Mouse (Mus musculus) lung, embryonic 16.5 days (tissue): Measurements from ENCODE around the gene Olfr1256. TPM values are rescaled to one million over a fixed set of nuclear protein-coding genes. Genes with fewer than 3 reads are reported as not detected.

ENCODE experiments used
- polyA plus RNA-seq: library from polyadenylated mRNA; unstranded; fragments of >200 nt; fragmentation: Nextera tagmentation; extraction: Ambion mirVana; gene quantifications from 2 replicates; pipeline ENCODE4 v1.2.1, GENCODE M21; 2015

Gene Olfr1256
- polyA plus RNA-seq, 1 experiment from 2014 or later, result not detected

Other genes with a start within 250 kb of the Olfr1256 start
- gene Olfr1246, start 248.4 kb downstream of the Olfr1256 start, polyA plus RNA-seq, result not detected in 2 replicates
- not detected in 2 replicates for gene Olfr1247, start 227.4 kb downstream of the Olfr1256 start, polyA plus RNA-seq
- not detected in 2 replicates for gene Olfr1248, start 223.3 kb downstream of the Olfr1256 start, polyA plus RNA-seq
- not detected in 2 replicates for gene Olfr1249, start 206.6 kb downstream of the Olfr1256 start, polyA plus RNA-seq
- gene Olfr1250, start 180.1 kb downstream of the Olfr1256 start, polyA plus RNA-seq, result not detected in 2 replicates
- not detected in 2 replicates for gene Olfr1251, start 169.6 kb downstream of the Olfr1256 start, polyA plus RNA-seq
- not detected in 2 replicates for gene Olfr1252, start 116.5 kb downstream of the Olfr1256 start, polyA plus RNA-seq
- gene Olfr1253, start 84.5 kb downstream of the Olfr1256 start, polyA plus RNA-seq, result not detected in 2 replicates
- not detected in 2 replicates for gene Olfr1254, start 47.9 kb downstream of the Olfr1256 start, polyA plus RNA-seq
- gene Olfr1255, start 29.5 kb downstream of the Olfr1256 start, polyA plus RNA-seq, result not detected in 2 replicates
- gene Olfr48, start 6.7 kb upstream of the Olfr1256 start, polyA plus RNA-seq, result not detected in 2 replicates
- not detected in 2 replicates for gene Olfr1257, start 36.9 kb upstream of the Olfr1256 start, polyA plus RNA-seq
- not detected in 2 replicates for gene Olfr1258, start 85.8 kb upstream of the Olfr1256 start, polyA plus RNA-seq
- gene Olfr1259, start 107.1 kb upstream of the Olfr1256 start, polyA plus RNA-seq, result not detected in 2 replicates
- gene Olfr1260, start 132.8 kb upstream of the Olfr1256 start, polyA plus RNA-seq, result not detected in 2 replicates
- not detected in 2 replicates for gene Olfr1261, start 149.7 kb upstream of the Olfr1256 start, polyA plus RNA-seq
- not detected in 2 replicates for gene Olfr1262, start 158.6 kb upstream of the Olfr1256 start, polyA plus RNA-seq
- not detected in 2 replicates for gene Olfr1263, start 170.6 kb upstream of the Olfr1256 start, polyA plus RNA-seq
- not detected in 2 replicates for gene Olfr1264, start 184.0 kb upstream of the Olfr1256 start, polyA plus RNA-seq
- not detected in 2 replicates for gene Olfr1265, start 193.8 kb upstream of the Olfr1256 start, polyA plus RNA-seq
- gene Olfr140, start 222.0 kb upstream of the Olfr1256 start, polyA plus RNA-seq, result not detected in 2 replicates